Mouse (Mus musculus) midbrain, postnatal 0 days (tissue): ENCODE results near the gene Zcrb1. TPM values are rescaled to one million over a fixed set of nuclear protein-coding genes. Genes with fewer than 3 reads are reported as not detected.

ENCODE experiments used
- ATAC-seq: fragments of 200-750 bp; cut with Nextera tagmentation; 2 replicates; pipeline ENCODE4 v1.8.0; 2017; ENCODE audit warnings: moderate number of reproducible peaks, mild to moderate bottlenecking, moderate TSS enrichment, moderate library complexity; ENCODE audit not compliant: low FRiP score
- DNase-seq: peaks from one replicate; pipeline ENCODE4 v3.0.0-alpha.2; 2015; ENCODE audit warnings: low spot score
- H3K27ac ChIP-seq: fragments of 300-500 bp; sonication (generic); 2 replicates; pipeline ENCODE4 v1.5.1; 2014; ENCODE audit warnings: low read depth, mild to moderate bottlenecking, low read length, mixed read lengths
- H3K27me3 ChIP-seq: fragments of 300-500 bp; sonication (generic); 2 replicates; pipeline ENCODE4 v1.6.1; 2014; ENCODE audit warnings: low read length, control low read depth, mixed read lengths; ENCODE audit not compliant: insufficient read depth
- H3K36me3 ChIP-seq: fragments of 300-500 bp; sonication (generic); 2 replicates; pipeline ENCODE4 v1.6.1; 2014; ENCODE audit warnings: low read length, control low read depth, mixed read lengths; ENCODE audit not compliant: insufficient read depth
- H3K4me1 ChIP-seq: fragments of 300-500 bp; sonication (generic); 2 replicates; pipeline ENCODE4 v1.6.1; 2014; ENCODE audit warnings: mild to moderate bottlenecking, control low read depth, antibody characterized with exemption, low read length, mixed read lengths; ENCODE audit not compliant: insufficient read depth
- H3K4me2 ChIP-seq: fragments of 300-500 bp; sonication (generic); 2 replicates; pipeline ENCODE4 v1.6.1; 2014; ENCODE audit warnings: low read depth, mild to moderate bottlenecking, low read length, mixed read lengths; ENCODE audit not compliant: poor library complexity, severe bottlenecking
- H3K4me3 ChIP-seq: fragments of 300-500 bp; sonication (generic); 2 replicates; pipeline ENCODE4 v1.5.1; 2014; ENCODE audit warnings: low read depth, mild to moderate bottlenecking, low read length, moderate library complexity
- H3K9ac ChIP-seq: fragments of 300-500 bp; sonication (generic); replicated peaks from 2 replicates; pipeline ENCODE4 v1.6.1; 2014; ENCODE audit warnings: mild to moderate bottlenecking, low read length, moderate library complexity, mixed read lengths; ENCODE audit not compliant: poor library complexity, severe bottlenecking
- H3K9me3 ChIP-seq: fragments of 300-500 bp; sonication (generic); 2 replicates; pipeline ENCODE4 v1.6.1; 2016; ENCODE audit warnings: low read length, control low read depth
- CTCF ChIP-seq: IDR thresholded peaks from 2 replicates; pipeline ENCODE4 v1.5.1; 2016; ENCODE audit warnings: antibody characterized with exemption, mild to moderate bottlenecking
- WGBS: fragments of 180-500 bp; shearing (Covaris S2); extraction: QIAGEN DNeasy Blood & Tissue Kit; methylation state at CpG from one replicate; pipeline ENCODE4 v1.1.7; 2014; 5-methylcytosine and 5-hydroxymethylcytosine counted together
- polyA plus RNA-seq: library from polyadenylated mRNA; unstranded; fragments of >200 nt; fragmentation: Nextera tagmentation; extraction: Ambion mirVana; gene quantifications from 2 replicates; pipeline ENCODE4 v1.2.1, GENCODE M21; 2015
- total RNA-seq: library from RNA; depleted of rRNA; stranded (reverse); fragments of >200 nt; gene quantifications from 2 replicates; pipeline ENCODE4 v1.2.3, GENCODE M21; 2014; rRNA removed

Zcrb1 gene
- total RNA-seq: 39.0 and 55.1 TPM in 2 replicates
- polyA plus RNA-seq: 161 and 165 TPM in 2 replicates

DNA sequence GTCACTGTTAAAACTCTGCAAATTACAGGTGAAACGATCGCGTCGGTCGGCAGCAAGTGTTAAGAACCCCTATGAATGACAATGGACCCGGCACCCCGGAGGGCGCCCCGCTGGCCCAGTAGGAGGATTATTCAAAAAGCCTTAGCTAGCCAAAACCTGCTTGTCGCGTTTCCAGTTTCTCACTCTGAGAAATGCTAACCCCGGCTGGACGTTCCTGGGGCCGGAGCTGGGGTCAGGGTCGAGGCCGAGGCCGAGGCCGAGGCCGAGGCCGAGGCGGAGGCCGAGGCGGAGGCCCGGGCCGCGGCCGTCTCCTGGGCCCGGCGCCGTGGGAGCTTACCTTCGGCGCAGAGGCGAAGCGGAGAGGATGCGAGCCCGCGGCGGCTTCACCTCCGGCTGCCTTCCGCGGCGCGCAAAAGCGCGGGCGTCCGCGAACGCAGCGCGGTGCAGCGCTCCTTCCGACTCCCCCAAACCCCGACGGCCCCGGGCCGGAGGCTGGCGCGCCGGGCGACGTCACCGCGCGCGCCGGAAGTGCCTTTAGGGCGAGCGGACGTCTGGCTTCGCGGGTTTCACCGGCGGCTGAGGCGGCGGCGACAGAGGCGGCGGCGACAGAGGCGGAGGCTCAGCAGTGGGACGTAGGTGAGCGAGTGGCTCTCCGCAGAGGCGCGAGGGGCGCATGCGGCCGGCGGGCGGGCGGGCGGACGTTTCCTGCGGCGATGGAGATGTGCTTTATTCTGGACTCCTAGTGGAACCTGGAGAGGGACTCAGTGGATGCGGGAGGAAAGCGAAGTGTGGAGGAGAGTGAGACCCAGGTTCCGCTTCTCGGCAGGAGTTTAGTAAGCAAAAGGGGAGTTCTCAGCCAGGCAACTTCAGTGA, at the start of gene Zcrb1, which contains the start of gene Pphln1:
Gene Zcrb1, minus strand, starts transcription at position 509 of the 873 bp plus-strand sequence.
Gene Pphln1, plus strand, starts transcription at position 525 of the 873 bp plus-strand sequence.
- no peak for TF ChIP-seq CTCF
- Histone ChIP-seq H3K4me2 (peak within 1 kb of the TSS; percentile 74), H3K4me3 (peak within 1 kb of the TSS; percentile 68), H3K36me3 (peaks cover under 1% of the 10 kb centered on the region; the same call in 1 of the 2 replicates), H3K27ac (peak within 1 kb of the TSS; percentile 78), H3K9ac (peak within 1 kb of the TSS; percentile 83), H3K9me3 (no peaks in the 10 kb centered on the region), H3K4me1 (peaks cover 9% of the 10 kb centered on the region; the same call in 1 of the 2 replicates), H3K27me3 (no peaks in the 10 kb centered on the region)
- peak; percentile 90 for DNase-seq
- peak; percentile 93 for ATAC-seq
- under 1% methylated on average over 64 of the region's 100 CpGs for WGBS

GRCm38 (mm10) chr15:93443676-93444075, 45.5 kb upstream of the Zcrb1 start:
- ATAC-seq: no peak
- 93% methylated on average over 6 of the region's 6 CpGs for whole genome bisulfite sequencing

DNA sequence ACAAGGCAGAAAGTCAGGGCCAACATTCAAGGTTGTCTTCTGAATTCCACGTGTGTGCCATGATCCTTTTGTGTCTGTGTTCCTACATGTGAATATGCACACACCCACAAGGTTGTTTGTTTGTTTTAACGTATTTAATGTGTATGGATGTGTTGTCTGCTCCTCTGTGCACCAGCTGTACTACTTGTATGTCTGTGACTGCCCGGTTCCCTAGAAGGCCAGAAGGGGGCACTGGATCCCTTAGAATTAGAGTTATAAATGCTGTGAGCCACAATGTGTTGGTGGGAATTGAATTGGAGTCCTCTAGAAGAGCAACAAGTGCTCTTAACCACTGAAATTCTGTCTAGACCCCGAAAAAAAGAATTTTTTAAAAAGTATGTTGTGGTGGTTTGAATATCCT, 44.1 kb upstream of the Zcrb1 start:
- WGBS: 96% methylated on average over 4 of the region's 4 CpGs
- peak; percentile 30 for TF ChIP-seq CTCF
- no peak overlapping the region for H3K4me3 ChIP-seq

More at GRCm38 (mm10) chr15:93443676-93444075, 45.5 kb upstream of the Zcrb1 start:
- H3K4me2 ChIP-seq: no peak overlapping the region
- no peaks in the 10 kb centered on the region for H3K27me3 ChIP-seq
- peaks cover 6% of the 10 kb centered on the region; the same call in 1 of the 2 replicates for H3K36me3 ChIP-seq
- no peak for TF ChIP-seq CTCF
- no peaks in the 10 kb centered on the region for H3K9me3 ChIP-seq
- H3K9ac ChIP-seq: no peak overlapping the region
- no peaks in the 10 kb centered on the region for H3K4me1 ChIP-seq
- H3K27ac ChIP-seq: no peak overlapping the region
- DNase-seq: no peak
- H3K4me3 ChIP-seq: no peak overlapping the region

DNA sequence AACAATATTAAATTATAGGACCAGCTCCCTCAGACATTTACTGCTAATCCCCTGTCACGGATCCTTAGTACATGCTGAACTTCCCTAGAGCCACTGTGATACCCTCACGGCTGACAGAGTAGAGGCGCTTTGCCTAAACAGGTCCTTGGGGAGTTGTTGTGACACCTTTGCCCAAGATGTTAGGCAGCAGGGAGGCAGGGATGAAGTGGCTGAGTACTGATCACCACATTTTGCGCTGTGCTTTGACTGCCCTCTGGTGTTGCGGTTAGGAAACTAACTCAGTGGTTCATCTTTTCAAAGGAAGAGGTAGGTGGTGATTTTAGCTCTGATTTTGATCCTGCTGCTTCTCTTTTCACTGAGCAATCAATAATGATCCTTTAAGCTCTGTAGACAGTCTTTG, 40.5 kb upstream of the Zcrb1 start:
- no peak overlapping the region for H3K9ac ChIP-seq
- TF ChIP-seq CTCF: peak; percentile 93
- no peak overlapping the region for H3K4me2 ChIP-seq
- H3K4me1 ChIP-seq: no peaks in the 10 kb centered on the region
- H3K27me3 ChIP-seq: no peaks in the 10 kb centered on the region
- H3K9me3 ChIP-seq: no peaks in the 10 kb centered on the region
- ATAC-seq (no peak), DNase-seq (peak; percentile 78)
- 37% methylated on average over 5 of the region's 5 CpGs for WGBS
- H3K36me3 ChIP-seq: peaks cover 3% of the 10 kb centered on the region; the same call in 1 of the 2 replicates
- H3K27ac ChIP-seq: no peak overlapping the region
- no peak overlapping the region for H3K4me3 ChIP-seq

More for the DNA sequence above, 44.1 kb upstream of the Zcrb1 start:
- no peak overlapping the region for H3K9ac ChIP-seq
- no peaks in the 10 kb centered on the region for H3K27me3 ChIP-seq
- no peaks in the 10 kb centered on the region for H3K9me3 ChIP-seq
- H3K4me2 ChIP-seq: no peak overlapping the region
- H3K4me1 ChIP-seq: no peaks in the 10 kb centered on the region
- ATAC-seq (no peak), DNase-seq (peak; percentile 8)
- no peak overlapping the region for H3K27ac ChIP-seq
- peaks cover 6% of the 10 kb centered on the region; the same call in 1 of the 2 replicates for H3K36me3 ChIP-seq

GRCm38 (mm10) chr15:93435998-93436397, 37.9 kb upstream of the Zcrb1 start:
- H3K36me3 ChIP-seq: no peaks in the 10 kb centered on the region
- TF ChIP-seq CTCF: no peak
- no peaks in the 10 kb centered on the region for H3K27me3 ChIP-seq
- no peak overlapping the region for H3K4me3 ChIP-seq
- no peak overlapping the region for H3K27ac ChIP-seq
- WGBS: 95% methylated on average over 12 of the region's 12 CpGs
- DNase-seq (no peak), ATAC-seq (no peak)
- H3K9me3 ChIP-seq: no peaks in the 10 kb centered on the region
- H3K4me2 ChIP-seq: no peak overlapping the region
- no peaks in the 10 kb centered on the region for H3K4me1 ChIP-seq
- H3K9ac ChIP-seq: no peak overlapping the region

DNA sequence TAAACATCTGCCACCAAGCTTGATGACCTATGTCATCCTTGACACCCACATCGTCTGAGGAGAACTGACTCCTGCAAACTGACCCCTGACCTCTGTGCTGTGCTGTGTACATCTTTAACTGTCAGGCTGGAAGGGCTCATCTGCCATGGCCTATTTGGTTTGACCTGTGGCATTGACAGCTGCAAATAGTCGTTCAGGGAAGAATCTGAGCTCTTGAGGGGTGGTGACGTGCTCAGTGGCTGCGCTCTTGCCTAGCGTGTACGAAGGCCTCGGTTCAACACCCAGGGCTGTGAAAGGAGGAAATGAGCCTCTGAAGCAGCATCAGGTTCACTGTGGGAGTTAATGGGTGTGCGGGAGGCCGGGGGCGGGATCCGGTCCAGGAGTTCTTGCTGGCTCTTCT, 35.7 kb upstream of the Zcrb1 start:
- Histone ChIP-seq H3K36me3 (no peaks in the 10 kb centered on the region), H3K27ac (no peak overlapping the region), H3K27me3 (no peaks in the 10 kb centered on the region), H3K4me1 (no peaks in the 10 kb centered on the region), H3K4me3 (no peak overlapping the region), H3K9ac (no peak overlapping the region), H3K4me2 (no peak overlapping the region), H3K9me3 (no peaks in the 10 kb centered on the region)
- no peak for TF ChIP-seq CTCF
- ATAC-seq (no peak), DNase-seq (no peak)
- 78% methylated on average over 11 of the region's 11 CpGs for WGBS
